Mouse (Mus musculus): ENCODE measurements around the gene Gpbp1l1.

Gpbp1l1 gene

DNA sequence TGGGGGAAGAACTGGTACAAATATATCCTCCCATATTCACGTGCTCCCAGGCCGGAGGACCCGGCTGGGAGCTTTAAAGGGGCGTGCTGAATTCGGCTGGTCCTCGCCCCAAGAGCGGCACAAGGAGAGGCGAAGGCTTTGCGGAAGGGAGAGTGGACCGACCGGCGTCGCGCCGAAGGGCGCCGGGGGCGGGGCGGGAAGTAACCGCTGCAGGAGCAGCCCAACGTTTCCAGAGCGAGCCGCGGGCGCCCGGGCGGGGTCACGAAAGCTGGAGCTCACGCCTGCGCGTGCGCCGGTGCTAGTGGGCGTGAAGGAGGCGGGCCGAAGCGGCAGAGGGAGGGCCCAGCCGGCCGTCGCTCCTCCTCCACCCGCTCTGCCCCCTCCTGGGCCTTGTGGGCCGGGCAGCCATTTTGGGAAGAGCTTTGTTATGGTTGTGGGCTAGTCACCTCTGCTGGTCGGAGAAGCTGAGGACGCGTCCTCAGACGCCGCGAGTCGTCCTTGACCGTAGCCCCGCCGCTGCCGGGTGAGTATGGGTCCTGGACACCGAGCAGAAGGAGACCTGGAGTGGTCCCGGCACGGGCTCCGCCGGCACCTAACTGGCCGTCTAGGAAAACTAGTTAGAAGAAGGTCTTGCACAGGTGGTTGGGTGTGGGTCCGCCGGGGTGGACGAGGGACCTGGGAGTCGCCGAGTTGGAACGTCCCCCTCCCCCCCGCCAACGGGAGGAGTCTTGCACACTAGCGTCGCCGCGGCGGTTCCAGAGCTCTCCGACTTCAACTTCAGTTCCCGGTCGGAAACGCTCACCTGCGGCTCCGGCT lies at the start of gene Gpbp1l1:
TSS of gene Gpbp1l1 (plus strand) at position 353 of the 816 bp plus-strand sequence.
- peak; percentile 95 for DNase-seq (ENCODE audit: low spot score)

DNA sequence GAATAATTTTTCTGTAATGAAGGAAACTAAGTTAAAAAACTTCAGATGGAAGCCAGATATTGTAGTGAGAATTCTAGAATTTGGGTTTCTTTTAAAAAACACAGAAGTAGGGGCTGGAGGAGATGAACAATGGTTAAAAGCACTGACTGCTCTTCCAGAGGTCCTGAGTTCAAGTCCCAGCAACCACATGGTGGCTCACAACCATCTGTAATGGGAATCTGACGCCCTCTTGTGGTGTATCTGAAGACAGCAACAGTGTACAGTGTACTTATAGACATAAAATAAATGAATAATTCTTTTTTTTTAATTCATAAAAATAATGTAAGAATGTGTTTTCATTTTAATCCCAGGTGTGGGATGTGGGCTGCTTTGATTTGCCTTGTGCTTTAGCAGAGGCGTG lies 26.3 kb upstream of the Gpbp1l1 start:
- DNase-seq (ENCODE audit: low spot score) = no peak

DNA sequence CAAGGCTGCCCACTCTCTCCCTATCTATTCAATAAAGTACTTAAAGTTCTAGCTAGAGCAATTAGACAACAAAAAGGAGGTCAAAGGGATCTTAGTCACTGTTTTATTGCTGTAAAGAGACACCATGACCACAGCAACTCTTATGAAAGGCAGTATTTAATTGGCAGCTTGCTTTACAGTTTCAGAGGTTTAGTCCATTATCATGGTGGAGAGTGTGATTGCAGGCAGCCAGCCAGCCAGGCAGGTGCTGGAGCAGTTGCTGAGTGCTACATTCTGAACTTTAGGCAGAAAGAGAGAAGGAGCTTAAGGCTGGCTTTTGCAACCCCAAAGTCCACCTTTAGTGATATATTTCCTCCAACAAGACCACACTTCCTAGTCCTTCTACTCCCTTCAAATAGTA lies 21.1 kb upstream of the Gpbp1l1 start:
- DNase-seq (ENCODE audit: low spot score) = peak; percentile 31

DNA sequence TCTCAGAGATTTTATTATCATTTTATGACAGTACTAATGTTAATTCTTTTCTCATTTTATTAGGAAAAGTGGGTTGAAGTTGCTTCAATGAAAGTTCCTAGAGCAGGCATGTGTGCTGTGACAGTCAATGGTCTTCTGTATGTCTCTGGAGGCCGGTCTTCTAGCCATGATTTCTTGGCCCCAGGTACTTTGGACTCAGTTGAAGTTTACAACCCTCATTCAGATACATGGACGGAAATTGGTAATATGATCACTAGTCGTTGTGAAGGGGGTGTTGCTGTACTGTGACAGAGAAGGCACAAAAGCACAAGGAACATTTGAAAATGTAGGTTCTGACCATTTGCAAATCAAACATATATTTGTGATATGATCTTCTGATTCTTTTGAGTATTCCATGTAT lies 19.7 kb upstream of the Gpbp1l1 start:
- DNase-seq (ENCODE audit: low spot score) = no peak

DNA sequence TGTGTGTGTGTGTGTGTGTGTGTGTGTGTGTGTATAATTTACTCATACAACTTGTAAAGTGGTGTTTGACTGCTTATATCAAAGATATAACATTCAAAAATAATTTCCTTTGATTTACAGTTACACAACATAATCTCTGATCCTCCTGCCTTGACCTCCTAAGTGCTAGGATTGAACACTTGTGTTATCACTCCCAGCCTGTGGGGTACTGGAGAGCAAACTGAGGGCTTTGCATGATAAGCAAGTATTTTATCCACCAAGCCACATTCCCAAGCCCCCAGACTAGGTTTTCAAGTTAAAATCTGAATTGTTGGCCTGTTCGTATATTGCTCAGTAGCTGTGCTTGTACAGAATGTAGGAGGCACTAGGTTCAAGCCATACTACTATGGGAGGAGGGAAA lies 7.0 kb upstream of the Gpbp1l1 start:
- DNase-seq (ENCODE audit: low spot score) = no peak

DNA sequence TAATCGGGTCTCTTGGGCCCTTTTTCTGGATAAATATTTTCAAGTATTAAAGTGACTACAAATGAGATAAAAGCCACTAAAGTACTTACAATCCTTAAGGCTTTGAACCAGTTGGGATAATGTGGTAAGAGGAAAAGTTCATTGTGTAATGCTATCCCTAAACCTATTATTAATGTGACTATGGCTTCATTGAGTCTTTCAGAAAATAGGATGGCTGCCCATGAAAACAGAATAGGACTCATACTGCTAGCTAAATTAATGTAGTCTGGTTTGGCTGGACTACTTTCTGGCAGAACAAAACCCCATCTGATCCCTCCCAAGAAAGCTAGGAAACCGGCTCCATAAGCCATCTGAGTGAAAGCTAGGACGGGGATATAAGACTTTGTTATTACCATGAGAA lies 4.4 kb upstream of the Gpbp1l1 start:
- no peak for DNase-seq (ENCODE audit: low spot score)

DNA sequence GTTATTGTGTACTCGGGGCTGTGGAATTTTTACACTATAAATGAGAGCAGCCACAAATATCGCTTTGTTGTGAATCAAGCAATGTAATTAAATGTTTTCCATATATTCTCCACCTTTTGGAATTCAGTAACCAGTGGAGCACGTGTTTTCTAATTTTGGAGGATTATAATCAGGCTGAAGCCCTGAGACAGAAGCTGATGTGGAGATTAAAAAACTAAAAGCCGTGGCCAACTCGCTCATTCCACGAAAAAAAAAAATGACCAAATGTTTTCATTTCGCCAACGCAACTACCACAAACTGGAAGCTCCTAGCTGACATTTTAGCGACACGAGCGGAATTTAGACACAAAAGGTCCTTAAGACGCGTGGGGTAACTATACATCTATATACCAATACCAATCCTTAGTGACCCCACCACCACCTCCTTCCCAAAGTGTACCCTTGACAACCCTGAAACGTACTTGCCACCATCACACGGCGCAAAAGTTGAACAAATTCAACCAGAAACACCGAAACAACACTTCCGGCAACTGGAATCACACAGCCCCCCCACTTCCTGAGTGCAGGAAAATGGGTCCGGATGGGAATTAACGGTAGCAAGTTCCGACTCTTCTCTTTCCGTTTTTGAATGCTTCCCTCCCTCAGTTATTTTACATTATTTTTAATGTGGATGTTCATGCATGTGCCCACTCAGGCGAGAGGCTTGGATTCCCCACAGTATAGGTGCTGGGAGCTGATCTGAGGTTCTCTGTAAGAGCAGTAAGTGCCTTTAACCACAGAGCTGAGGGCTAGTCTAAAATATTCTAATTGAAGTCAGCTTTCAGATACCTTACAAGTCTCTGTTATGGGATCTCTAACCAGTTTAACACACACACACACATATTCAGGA lies 1.8 kb upstream of the Gpbp1l1 start, which contains the start of gene Tmem69:
TSS of gene Tmem69 (minus strand) at position 524 of the 888 bp plus-strand sequence.
- peak; percentile 84 for DNase-seq (ENCODE audit: low spot score)

DNA sequence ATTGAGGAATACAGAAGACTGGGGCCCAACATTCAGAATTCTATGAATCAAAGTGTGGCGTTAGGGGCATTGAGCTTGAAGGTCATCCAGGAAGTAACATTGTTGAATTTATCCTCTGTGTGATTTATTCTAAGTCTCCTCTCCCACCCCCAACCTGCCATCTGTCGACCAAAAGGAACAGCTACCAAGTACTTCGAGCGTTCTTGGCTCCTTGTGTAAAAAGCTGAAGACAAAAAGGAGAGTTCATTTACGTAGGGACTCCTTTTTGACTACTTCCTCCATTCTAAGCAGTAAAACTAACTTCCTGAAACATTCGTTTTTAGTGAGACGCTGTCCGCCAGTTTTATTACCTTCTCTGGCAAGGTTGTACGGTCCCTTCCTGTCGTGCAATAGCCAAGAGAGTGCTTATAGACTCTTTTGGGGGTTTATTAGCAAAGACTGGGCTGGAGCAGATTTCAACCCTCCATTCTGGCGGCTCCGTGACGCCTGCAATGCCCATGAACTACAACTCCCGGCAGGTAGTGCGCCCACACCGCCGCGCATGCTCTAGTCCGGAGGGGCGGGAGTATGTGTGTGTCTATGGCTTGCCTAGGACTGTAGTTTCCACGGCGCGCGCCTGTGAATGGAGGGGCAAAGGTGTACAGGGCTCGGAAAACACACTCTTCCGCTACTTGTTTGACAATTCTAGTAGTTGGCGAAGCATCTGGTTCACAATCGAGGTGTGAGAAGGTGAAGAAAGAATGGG lies 725 bp upstream of the Gpbp1l1 start:
- DNase-seq (ENCODE audit: low spot score) = peak; percentile 93

DNA sequence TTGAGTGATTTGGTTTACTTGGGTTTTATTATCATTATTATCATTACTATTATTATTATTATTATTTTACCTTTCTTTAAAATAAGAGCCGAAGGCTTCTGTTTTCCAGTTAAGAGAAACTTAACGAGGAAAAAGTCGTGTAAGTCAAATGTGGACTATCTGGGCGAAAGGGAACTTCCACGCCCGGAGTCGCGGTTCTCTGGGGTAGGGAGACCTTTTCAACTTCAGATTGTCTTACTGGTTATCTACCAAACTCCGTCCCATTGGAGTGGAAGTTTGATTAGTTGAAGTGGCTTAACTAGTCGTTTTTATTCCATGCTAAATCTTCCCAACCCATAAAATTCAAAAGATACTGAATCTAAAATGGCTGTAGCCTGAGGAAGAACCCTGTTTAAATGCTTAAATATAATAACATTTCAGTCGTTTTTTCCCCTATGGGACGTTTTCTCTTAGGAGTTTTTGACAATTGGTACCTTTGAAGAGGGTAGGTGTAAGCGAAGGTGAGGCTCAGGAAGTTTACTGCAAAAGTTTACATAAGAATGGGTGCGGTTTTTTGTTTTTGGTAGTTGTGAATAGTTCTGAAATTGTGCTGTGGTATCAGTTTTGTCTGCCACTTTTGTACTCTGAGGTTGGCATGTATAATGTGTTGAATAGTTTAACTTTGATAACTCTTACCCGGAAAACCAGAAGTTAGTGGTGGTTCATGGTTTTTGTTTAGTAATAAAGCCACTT lies 859 bp downstream of the Gpbp1l1 start:
- peak; percentile 52 for DNase-seq (ENCODE audit: low spot score)

DNA sequence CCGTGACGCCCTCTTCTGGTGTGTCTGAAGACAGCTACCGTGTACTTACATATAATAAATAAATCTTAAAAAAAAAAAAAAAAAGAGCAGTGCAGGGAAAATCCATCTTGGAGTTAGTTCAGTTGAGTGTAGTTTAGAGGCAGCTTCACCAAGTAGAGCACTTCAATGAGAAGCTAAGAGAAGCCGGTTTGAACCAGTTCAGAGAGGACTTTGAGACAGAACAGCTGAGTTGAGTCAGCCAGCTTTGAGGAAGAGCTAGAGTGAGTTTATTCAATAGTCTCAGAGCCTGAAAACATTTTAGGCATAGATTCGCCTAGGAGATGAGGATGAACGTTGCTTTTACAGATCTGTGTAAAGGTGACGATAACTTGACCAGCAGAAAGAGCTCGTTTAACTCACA lies 38.3 kb downstream of the Gpbp1l1 start:
- no peak for DNase-seq (ENCODE audit: low spot score)

DNA sequence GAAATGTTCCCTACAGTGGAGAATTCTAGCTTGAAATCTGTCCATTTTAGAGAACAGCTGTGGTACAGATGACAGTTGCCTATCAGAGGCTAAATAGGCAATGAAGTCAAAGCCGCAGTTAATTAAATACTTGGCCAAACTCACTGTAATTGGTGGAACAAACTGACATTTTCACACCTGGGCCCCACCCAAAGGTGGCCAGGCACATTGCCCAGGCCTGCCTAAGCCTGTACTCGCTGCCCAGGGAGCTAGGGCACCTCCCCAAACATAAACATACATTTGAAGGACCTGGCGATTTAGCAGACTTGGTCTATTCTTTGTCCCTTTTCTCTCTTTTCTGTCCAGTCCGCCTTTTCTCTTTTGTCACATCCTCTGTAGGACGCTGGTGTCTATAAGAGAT lies 38.9 kb downstream of the Gpbp1l1 start, which contains the start of gene Ccdc17:
TSS of gene Ccdc17 (plus strand) at position 276 of the 400 bp plus-strand sequence.
- DNase-seq (ENCODE audit: low spot score) = no peak

DNA sequence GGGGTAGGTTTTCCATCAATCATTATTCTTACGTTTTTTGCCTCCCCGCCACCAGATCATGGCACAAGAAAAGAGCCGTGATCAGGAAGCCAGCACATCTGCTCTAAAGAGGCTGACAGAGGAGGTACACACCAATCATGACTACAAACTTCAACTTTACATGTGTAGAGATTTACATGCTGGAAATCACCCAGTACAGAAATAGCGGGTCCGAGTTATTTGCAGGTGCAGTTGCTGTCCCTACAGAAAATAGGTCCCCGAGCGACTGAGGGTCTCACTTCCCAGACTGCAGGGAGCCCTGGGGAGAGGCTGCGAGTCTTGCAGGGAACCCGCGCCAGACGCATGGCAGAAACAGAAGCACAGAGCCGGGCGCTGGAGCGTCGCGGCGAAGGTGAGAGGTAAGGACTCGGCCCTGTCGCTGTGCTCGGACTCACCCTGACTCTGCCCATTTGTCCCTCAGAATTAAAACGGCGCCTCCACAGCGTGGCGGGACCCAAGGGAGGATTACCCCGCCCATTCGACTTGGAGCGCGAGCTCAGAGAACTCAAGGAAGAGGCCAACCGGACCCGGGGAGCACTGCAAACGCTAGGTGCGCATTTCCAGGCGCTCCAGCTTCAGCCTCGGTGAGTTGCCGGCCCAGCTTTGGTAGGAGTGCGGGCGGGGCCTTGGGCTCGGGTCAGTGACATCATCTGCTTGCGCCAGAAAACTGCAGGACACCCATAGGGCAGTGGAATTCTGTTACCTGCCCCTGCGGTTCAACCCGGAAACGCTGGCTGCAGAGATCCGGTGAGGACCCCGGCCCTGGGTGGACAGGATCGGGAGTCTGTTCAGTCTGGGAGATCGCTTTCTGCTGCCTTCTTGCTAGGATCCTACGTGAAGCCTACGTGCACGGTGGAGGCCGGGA lies 39.8 kb downstream of the Gpbp1l1 start:
- peak; percentile 73 for DNase-seq (ENCODE audit: low spot score)

DNA sequence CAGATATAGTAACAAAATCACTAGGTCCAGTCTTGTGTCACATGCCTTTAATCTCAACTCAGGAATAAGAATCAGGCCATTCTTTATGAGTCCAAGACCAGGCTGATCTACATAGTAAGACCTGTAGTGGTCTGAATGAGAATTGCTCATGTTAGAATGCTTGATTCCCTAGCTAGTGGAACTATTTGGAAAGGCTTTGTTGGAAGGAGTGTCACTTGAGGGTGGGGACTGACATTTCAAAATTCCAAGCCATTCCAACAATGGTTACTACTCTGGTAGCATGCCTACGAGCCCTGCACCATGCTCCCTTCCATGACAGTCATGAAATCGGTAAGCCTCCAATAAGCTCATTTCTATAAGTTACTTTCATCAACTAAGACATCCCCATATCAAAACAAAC lies 55.2 kb downstream of the Gpbp1l1 start:
- DNase-seq (ENCODE audit: low spot score) = no peak

DNA sequence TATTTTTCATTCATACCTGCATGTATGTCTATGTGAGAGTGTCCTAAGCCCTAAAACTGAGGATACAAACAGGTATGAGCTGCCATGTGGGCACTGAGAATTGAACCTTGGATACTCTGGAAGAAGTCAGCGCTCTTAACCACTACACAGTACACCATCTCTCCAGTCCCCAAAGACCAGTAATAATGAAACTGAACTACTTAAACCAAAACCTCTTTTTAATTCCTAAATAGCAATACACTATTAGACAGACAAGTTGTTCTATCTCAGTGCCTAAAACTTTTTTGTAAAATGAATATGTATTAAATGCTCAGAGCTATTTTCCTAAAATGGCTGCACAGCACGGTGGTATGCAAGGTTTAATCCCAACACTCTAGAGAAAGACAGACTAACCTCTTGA lies 57.8 kb downstream of the Gpbp1l1 start:
- DNase-seq (ENCODE audit: low spot score) = no peak

DNA sequence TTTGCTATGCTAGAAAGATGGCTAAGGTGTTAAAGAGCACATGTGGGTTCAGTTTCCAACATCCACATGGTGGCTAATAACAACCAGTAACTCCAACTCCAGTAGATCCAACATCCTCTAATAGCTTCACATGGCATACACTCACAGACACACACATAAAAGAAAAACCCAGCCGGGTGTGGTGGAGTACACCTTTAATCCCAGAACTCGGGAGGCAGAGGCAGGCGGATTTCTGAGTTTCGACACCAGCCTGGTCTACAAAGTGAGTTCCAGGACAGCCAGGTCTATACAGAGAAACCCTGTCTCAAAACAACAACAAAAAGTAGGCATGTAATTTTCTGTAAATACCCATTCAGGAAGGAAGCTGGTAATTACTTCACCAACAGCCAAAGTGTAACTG lies 67.4 kb downstream of the Gpbp1l1 start:
- DNase-seq (ENCODE audit: low spot score) = no peak

DNA sequence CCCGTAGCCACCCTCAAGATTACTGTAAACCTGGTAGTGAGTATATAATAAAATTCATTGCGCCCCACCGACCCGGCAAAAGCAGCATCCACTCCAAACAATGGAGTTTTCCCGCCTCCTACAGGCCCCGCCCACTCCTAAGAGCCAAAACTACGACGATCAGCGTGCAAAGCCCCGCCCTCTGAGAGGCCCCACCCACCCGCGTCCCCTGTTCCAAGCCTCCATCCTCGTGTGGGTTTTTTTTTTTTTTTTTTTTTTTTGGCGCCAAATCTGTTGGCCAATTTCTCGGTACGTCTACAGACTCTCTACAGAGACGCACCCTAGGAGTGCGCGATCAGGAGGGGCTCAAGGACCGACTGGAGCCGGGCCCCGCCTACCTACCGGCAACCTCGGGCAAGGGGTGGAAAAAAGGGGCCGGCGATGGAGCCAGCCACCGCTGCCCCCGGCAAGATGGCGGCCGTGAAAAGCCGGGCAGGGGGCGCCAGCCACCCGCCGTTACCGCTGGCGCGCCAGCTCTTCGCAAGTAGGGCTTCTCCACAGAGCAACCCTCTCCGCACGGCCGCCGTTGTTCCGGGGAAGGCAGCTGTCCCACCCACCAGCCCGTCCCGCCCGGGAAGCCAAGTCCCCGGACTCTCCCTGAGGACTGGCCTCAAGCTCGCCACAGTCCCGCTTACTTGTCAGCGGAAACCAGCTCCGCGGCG lies 69.3 kb downstream of the Gpbp1l1 start:
- peak; percentile 88 for DNase-seq (ENCODE audit: low spot score)

DNA sequence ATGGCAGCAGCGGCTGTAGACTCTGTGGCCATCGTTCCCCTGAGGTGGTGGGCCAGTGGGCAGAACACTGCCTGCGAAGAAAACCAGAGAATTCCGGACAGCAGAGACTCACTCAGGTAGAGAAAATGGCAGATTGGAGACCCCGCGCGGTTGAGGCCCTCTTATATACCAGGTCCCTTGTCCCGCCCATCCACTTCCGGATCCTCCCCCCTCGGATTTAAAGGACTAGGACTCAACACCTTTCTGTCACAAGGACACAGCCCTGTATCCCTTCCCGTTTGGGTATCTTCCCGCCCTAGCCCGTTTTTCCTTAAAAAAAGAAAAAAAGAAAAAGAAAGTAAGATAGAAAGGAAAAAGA lies 69.9 kb downstream of the Gpbp1l1 start:
- peak; percentile 92 for DNase-seq (ENCODE audit: low spot score)

DNA sequence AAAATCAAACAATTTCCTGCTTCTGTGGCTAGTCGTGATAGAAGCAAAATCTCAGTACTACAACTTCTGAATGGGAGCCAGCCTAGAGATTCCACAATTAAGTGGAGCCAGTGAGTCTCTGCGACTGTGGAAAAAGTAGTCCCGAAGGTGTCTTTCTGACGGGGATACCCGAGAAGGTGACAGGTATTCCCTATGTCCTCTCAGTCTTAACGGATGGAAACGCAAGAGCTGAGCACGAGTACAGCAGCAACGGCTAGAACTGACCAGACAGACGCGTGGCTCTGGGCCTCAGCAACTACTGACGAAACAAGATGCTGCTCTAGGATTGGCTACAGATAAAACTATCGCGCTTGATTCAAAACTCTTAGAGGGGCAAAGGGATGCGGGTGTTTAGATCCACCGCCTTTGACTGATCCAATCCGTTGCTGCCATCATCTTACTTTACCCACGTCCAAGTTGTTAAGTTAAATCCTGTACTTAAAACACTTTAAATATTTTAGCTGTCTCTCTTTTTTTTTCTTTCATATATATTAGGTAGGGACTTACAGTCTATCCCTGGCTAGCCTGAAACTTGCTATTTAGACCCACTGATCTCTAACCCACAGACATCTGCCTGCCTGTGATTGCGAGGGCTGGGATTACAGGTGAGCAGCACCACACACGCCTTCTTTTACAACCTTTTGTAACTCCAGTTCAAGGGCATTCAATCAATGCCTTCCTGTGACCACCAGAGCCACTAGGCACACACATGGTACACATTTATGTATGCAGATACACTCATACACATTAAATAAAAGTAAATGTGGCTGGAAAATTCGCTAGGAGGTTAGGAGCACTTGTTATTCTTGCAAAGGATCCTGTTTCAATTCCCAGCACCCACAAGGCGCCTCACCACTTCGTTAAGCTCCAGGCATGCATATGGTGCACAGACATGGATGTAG lies 70.5 kb downstream of the Gpbp1l1 start, which contains the start of gene Nasp:
TSS of gene Nasp (minus strand) at position 220 of the 941 bp plus-strand sequence.
- DNase-seq (ENCODE audit: low spot score) = peak; percentile 88

DNA sequence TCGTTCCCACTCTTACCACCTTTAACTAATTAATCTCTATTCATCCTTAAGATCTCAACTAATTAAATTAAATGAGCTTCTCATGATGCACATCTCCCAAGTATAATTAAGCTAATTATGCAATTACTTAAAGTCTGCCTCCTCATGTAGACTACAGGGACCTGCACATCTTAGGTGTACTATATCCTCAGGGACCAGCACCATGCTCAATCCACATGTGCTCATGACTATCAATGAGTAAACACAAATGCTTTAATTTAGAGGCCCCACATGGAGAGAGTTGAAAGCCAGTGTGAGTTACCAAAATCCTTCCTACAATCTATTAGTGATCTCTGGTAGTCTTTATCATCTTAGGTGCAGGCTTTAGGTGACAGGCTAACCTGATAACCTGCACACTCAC lies 77.7 kb downstream of the Gpbp1l1 start:
- DNase-seq (ENCODE audit: low spot score) = no peak

Data from adipocyte (in vitro differentiated cells).